Mouse (Mus musculus) left cerebral cortex, postnatal 25 days (tissue): ENCODE measurements at regions not wholly inside any gene's neighbourhood (a gene's known extent, or its start where the extent isn't known, plus 50 kb on each side); places are given as distances from the start of the nearest gene placed in this dataset.
"Not testable (repeated sequence)": the region's sequence is repeated elsewhere in the genome, so short reads cannot be mapped to it uniquely, and the experiment has no call there.

Experiments
- DNase-seq, 2 experiments: peaks; one replicate each; pipeline ENCODE4 v3.0.0; 2022; ENCODE audit warnings: low spot score in 2 of 2, mixed read lengths in 1 of 2
- intact Hi-C: fragments of 180-260 bp; cut with DNase I; formaldehyde crosslinking; loops from one replicate; pipeline ENCODE4 v1.15.1; 2025

DNA sequence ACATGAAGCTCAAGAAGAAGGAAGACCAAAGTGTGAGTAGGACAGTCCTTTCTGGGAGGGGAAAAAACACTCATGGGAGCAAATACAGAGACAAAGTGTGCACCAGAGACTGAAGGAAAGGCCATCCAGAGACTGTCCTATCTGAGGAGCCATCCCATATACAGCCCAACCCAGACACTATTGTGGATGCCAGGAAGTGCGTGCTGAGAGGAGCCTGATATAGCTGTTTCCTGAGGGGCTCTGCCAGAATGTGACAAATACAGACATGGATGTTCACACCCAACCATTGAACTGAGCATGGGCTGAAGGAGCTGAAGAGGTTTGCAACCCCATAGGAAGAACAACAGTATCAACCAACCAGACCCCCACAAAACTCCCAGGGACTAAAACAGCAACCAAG lies 281.9 kb upstream of the Gm21293 start:
- intact Hi-C loops = no loop called here
- DNase-seq = no peak

DNA sequence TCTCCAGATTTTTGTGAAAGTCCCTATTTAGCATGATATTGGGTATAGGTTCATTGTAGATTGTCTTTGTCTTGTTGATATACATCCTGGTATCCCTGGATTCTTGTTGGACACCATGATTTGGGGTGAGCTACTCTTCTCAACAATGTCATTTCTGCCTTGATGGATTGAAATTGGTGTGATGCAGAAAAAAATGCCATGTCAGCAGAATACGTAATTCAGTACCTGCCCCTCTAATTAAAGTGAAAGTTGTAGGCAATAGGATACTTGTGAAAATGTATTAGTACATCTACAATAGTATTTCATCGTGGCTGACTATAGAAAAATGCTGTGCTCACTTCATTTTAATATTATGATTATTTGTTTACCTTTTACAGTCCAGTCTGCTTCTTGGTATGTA lies 280.7 kb upstream of the Gm21293 start:
- intact Hi-C loops = no loop called here

GRCm38 (mm10) chr10:103863909-103864308 lies 278.9 kb upstream of the Gm21293 start:
- intact Hi-C loops = no loop called here
- DNase-seq = no peak

More for the DNA sequence above, 280.7 kb upstream of the Gm21293 start:
- DNase-seq = no peak

GRCm38 (mm10) chr10:103910098-103910497 lies 232.7 kb upstream of the Gm21293 start:
- intact Hi-C loops = no loop called here
- DNase-seq = no peak

GRCm38 (mm10) chr10:103958183-103958582 lies 184.6 kb upstream of the Gm21293 start:
- intact Hi-C loops = no loop called here
- no peak for DNase-seq

DNA sequence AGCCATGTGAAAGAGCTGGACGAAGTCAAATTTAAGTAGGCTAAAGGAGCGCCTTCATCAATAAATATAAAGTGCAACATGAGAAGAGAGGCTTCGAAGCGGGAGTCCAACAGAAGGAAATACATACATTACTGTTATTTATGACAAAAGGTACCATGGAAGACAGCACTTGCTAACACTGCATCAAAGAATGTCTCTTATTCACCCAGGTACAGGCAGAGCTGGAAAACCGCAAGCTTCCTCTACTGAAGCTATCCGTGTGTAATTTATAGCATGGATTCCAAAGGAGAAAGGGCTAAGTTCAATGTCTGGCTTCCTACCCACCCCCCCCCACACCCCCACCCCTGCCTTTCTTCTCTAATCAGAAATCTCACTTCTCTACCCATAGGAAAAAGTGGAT lies 166.7 kb upstream of the Gm21293 start:
- intact Hi-C loops = no loop called here

GRCm38 (mm10) chr10:103984287-103984956 lies 158.4 kb upstream of the Gm21293 start:
- DNase-seq = no peak
- intact Hi-C loops = loop anchor here (10.0 kb wide), 2 partner anchors 1590 to 1730 kb away; partner anchors contain the start of gene Tmtc2

More for the DNA sequence above, 166.7 kb upstream of the Gm21293 start:
- no peak for DNase-seq

- intact Hi-C loops = no loop called here
- no peak for DNase-seq
Observed at GRCm38 (mm10) chr10:104019540-104019939, 123.2 kb upstream of the Gm21293 start.

- intact Hi-C loops = no loop called here
- no peak for DNase-seq
Observed at GRCm38 (mm10) chr10:104021593-104021992, 121.2 kb upstream of the Gm21293 start.

DNA sequence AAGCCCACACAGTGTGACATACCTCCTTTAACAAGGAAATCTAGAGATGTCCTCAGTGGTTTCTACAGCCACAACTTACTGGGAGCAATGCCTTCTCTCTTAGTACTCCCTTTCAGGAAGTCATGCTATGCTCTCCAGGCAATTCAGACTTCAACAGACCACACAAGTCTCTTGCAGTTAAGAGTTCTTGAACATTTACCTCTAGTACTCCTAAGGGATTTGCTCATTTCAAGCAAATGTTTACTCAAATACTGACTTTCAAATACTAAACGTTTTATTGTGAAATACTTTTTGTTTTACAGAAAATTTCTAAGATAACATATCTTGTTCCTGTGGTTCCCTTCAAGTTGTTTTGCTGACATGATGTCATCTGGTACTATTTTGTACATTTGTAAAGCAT lies 114.6 kb upstream of the Gm21293 start:
- no peak for DNase-seq
- intact Hi-C loops = no loop called here

DNA sequence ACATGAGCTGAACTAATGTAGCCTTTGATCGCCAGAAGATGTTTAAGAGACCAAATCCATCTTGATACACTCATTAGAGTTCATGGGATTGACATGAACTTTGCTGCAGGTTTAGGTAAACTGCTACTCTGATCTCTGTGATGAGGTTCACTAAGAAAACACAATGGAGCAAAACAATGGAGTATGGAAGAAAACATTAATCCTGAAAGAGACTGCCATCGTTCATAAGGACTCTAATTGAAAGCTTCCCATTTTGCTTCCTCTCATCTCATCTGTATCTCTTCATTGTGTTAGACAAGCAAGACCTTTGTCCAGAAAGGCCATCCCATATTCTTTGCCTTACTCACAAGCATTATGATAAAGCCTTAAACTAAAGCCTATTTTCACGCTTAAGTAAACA lies 110.0 kb upstream of the Gm21293 start:
- DNase-seq = no peak
- intact Hi-C loops = no loop called here

DNA sequence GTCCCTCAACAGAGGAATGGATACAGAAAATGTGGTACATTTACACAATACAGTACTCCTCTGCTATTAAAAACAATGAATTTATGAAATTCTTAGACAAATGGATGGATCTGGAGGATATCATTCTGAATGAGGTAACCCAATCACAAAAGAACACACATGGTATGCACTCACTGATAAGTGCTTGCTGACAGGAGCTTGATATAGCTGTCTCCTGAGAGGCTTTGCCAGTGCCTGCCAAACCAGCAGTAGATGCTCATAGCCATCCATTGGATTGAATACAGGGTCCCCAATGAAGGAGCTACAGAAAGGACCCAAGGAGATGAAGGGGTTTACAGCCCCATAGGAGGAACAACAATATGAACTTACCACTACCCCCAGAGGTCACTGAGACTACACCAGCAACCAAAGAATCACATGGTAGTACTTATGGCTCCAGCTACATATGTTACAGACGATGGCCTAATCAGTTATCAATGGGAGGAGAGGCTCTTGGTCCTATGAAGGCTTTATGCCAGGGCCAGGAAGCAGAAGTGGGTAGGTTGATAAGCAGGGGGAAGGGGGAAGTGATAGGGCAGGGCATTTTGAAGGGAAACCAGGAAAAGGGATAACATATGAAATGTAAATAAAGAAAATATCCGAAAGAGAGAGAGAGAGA lies 100.9 kb upstream of the Gm21293 start:
- intact Hi-C loops, DNase-seq: not testable (repeated sequence)

DNA sequence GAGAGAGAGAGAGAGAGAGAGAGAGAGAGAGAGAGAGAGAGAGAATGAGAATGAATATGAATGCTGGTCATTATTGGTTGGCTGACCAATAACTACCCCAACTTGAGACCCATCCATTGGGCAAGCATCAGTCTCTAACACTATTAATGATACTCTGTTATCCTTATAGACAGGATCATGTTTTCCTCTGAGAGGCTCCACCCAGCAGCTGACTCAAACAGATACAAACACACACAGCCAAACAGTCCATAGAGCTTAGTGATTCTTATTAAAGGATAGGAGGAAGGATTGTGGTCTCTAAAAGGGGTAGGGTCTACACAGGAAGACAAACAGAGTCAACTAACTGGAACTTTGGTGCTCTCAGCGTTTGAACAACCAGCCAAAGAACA lies 100.4 kb upstream of the Gm21293 start:
- intact Hi-C loops = no loop called here
- no peak for DNase-seq

GRCm38 (mm10) chr10:104043569-104043968 lies 99.2 kb upstream of the Gm21293 start:
- DNase-seq = no peak
- intact Hi-C loops = no loop called here
